Mouse (Mus musculus): ENCODE measurements around the gene Olfr609. TPM values are rescaled to one million over a fixed set of nuclear protein-coding genes. Genes with fewer than 3 reads are reported as not detected.

Gene Olfr609
- total RNA-seq, 1 experiment, result not detected

GRCm38 (mm10) chr7:103469577-103469976 is 28.3 kb downstream of the Olfr609 start, which contains the start of gene Olfr608:
Gene Olfr608, plus strand, starts transcription at chr7:103469877.
- Histone ChIP-seq H3K36me3 (ENCODE audit: control insufficient read depth, insufficient read depth, low read length, poor library complexity, severe bottlenecking) (no peaks in the 10 kb centered on the region), H3K9ac (ENCODE audit: insufficient read depth, low read depth, low read length, poor library complexity, severe bottlenecking) (no peak within 1 kb of the TSS), H3K4me1 (ENCODE audit: control insufficient read depth in 2 of 2, insufficient read depth in 2 of 2, low read length in 2 of 2, poor library complexity in 1 of 2) (no peaks in the 10 kb centered on the region), H3K9me3 (ENCODE audit: control insufficient read depth, insufficient read depth, low read depth, low read length) (no peaks in the 10 kb centered on the region), H3K27ac (ENCODE audit: insufficient read depth, low read depth, low read length, poor library complexity, severe bottlenecking) (no peak within 1 kb of the TSS), H3K4me3 (ENCODE audit: insufficient read depth in 1 of 2, low read depth in 1 of 2, low read length in 2 of 2, poor library complexity in 1 of 2, severe bottlenecking in 1 of 2) (no peak within 1 kb of the TSS)
- in situ Hi-C loops (cut with MboI; ENCODE audit: low sequenced_read_pairs in 2 of 2, unreplicated experiment in 2 of 2), result no loop called here
- TF ChIP-seq CHD2 (IDR thresholded peaks at IDR 0.05; ENCODE audit: low read depth, low read length) (no peak), MAFK (IDR thresholded peaks at IDR 0.05; ENCODE audit: insufficient read depth, low read depth, low read length) (no peak)
- no peak for DNase-seq (ENCODE audit: low read depth, low spot score)

- no peak for DNase-seq (ENCODE audit: low read depth, low spot score)
- TF ChIP-seq ZNF384 (IDR thresholded peaks at IDR 0.05; ENCODE audit: low read depth, low read length) (no peak), MAFK (IDR thresholded peaks at IDR 0.05; ENCODE audit: insufficient read depth, low read depth, low read length) (no peak), ZC3H11A (IDR thresholded peaks at IDR 0.05; ENCODE audit: borderline replicate concordance, low read depth, low read length) (no peak), CHD2 (IDR thresholded peaks at IDR 0.05; ENCODE audit: low read depth, low read length) (no peak), HCFC1 (IDR thresholded peaks at IDR 0.05; ENCODE audit: borderline replicate concordance, insufficient read depth, low read length) (no peak)
- Histone ChIP-seq H3K4me3 (ENCODE audit: insufficient read depth in 1 of 2, low read depth in 1 of 2, low read length in 2 of 2, poor library complexity in 1 of 2, severe bottlenecking in 1 of 2) (no peak overlapping the region), H3K9me3 (ENCODE audit: control insufficient read depth, insufficient read depth, low read depth, low read length) (no peaks in the 10 kb centered on the region), H3K4me1 (ENCODE audit: control insufficient read depth in 2 of 2, insufficient read depth in 2 of 2, low read length in 2 of 2, poor library complexity in 1 of 2) (no peaks in the 10 kb centered on the region), H3K9ac (ENCODE audit: insufficient read depth, low read depth, low read length, poor library complexity, severe bottlenecking) (no peak overlapping the region), H3K27ac (ENCODE audit: insufficient read depth, low read depth, low read length, poor library complexity, severe bottlenecking) (no peak overlapping the region), H3K36me3 (ENCODE audit: control insufficient read depth, insufficient read depth, low read length, poor library complexity, severe bottlenecking) (no peaks in the 10 kb centered on the region)
- in situ Hi-C loops (cut with MboI; ENCODE audit: low sequenced_read_pairs in 2 of 2, unreplicated experiment in 2 of 2), result no loop called here
Observed at GRCm38 (mm10) chr7:103460590-103460989, 37.3 kb downstream of the Olfr609 start.

DNA sequence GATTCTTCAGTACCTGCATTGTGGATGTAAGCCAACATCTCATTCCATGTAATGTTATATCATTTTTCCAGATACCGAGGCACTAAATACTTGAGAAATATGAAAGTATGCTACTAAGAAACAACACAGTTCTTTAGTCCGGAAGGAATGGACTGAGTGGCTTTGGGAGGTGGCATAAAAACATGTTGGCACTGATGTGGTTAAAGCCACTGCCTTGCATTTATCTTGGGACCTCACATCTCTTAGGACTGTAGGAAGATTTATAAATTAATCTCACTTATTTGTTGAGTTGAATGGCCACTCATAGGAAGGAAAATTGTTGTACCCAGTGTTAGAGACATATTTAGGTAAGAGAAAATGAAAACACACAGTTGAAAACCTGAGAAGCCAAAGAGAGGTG is 49.1 kb downstream of the Olfr609 start, which contains the start of gene Olfr606:
TSS of gene Olfr606 (plus strand) at position 301 of the 400 bp plus-strand sequence.
- Histone ChIP-seq H3K4me1 (ENCODE audit: control insufficient read depth in 2 of 2, insufficient read depth in 2 of 2, low read length in 2 of 2, poor library complexity in 1 of 2) (no peaks in the 10 kb centered on the region), H3K4me3 (ENCODE audit: insufficient read depth in 1 of 2, low read depth in 1 of 2, low read length in 2 of 2, poor library complexity in 1 of 2, severe bottlenecking in 1 of 2) (no peak within 1 kb of the TSS), H3K27ac (ENCODE audit: insufficient read depth, low read depth, low read length, poor library complexity, severe bottlenecking) (no peak within 1 kb of the TSS), H3K36me3 (ENCODE audit: control insufficient read depth, insufficient read depth, low read length, poor library complexity, severe bottlenecking) (no peaks in the 10 kb centered on the region), H3K9ac (ENCODE audit: insufficient read depth, low read depth, low read length, poor library complexity, severe bottlenecking) (no peak within 1 kb of the TSS), H3K9me3 (ENCODE audit: control insufficient read depth, insufficient read depth, low read depth, low read length) (no peaks in the 10 kb centered on the region)
- DNase-seq (ENCODE audit: low read depth, low spot score), result no peak
- TF ChIP-seq MAFK (IDR thresholded peaks at IDR 0.05; ENCODE audit: insufficient read depth, low read depth, low read length) (no peak), ZC3H11A (IDR thresholded peaks at IDR 0.05; ENCODE audit: borderline replicate concordance, low read depth, low read length) (no peak), HCFC1 (IDR thresholded peaks at IDR 0.05; ENCODE audit: borderline replicate concordance, insufficient read depth, low read length) (no peak), ZNF384 (IDR thresholded peaks at IDR 0.05; ENCODE audit: low read depth, low read length) (no peak), CHD2 (IDR thresholded peaks at IDR 0.05; ENCODE audit: low read depth, low read length) (no peak)
- in situ Hi-C loops (cut with MboI; ENCODE audit: low sequenced_read_pairs in 2 of 2, unreplicated experiment in 2 of 2), result no loop called here

GRCm38 (mm10) chr7:103445339-103445738 is 52.5 kb downstream of the Olfr609 start, which contains the start of gene Olfr605:
Gene Olfr605, minus strand, starts transcription at chr7:103445439.
- in situ Hi-C loops (cut with MboI; ENCODE audit: low sequenced_read_pairs in 2 of 2, unreplicated experiment in 2 of 2), result no loop called here
- Histone ChIP-seq H3K4me3 (ENCODE audit: insufficient read depth in 1 of 2, low read depth in 1 of 2, low read length in 2 of 2, poor library complexity in 1 of 2, severe bottlenecking in 1 of 2) (no peak within 1 kb of the TSS), H3K4me1 (ENCODE audit: control insufficient read depth in 2 of 2, insufficient read depth in 2 of 2, low read length in 2 of 2, poor library complexity in 1 of 2) (no peaks in the 10 kb centered on the region), H3K9me3 (ENCODE audit: control insufficient read depth, insufficient read depth, low read depth, low read length) (no peaks in the 10 kb centered on the region), H3K27ac (ENCODE audit: insufficient read depth, low read depth, low read length, poor library complexity, severe bottlenecking) (no peak within 1 kb of the TSS), H3K9ac (ENCODE audit: insufficient read depth, low read depth, low read length, poor library complexity, severe bottlenecking) (no peak within 1 kb of the TSS), H3K36me3 (ENCODE audit: control insufficient read depth, insufficient read depth, low read length, poor library complexity, severe bottlenecking) (no peaks in the 10 kb centered on the region)
- TF ChIP-seq HCFC1 (IDR thresholded peaks at IDR 0.05; ENCODE audit: borderline replicate concordance, insufficient read depth, low read length) (no peak), MAFK (IDR thresholded peaks at IDR 0.05; ENCODE audit: insufficient read depth, low read depth, low read length) (no peak), ZNF384 (IDR thresholded peaks at IDR 0.05; ENCODE audit: low read depth, low read length) (no peak), CHD2 (IDR thresholded peaks at IDR 0.05; ENCODE audit: low read depth, low read length) (no peak), ZC3H11A (IDR thresholded peaks at IDR 0.05; ENCODE audit: borderline replicate concordance, low read depth, low read length) (no peak)
- DNase-seq (ENCODE audit: low read depth, low spot score), result no peak

Other genes starting within 250 kb of the Olfr609 start
- gene Usp17ld, start 245.6 kb downstream of the Olfr609 start, total RNA-seq (2012; rRNA removed), result 1.3 and 1.4 TPM in 2 replicates
- gene Olfr596, start 192.4 kb downstream of the Olfr609 start, total RNA-seq (2012; rRNA removed), result not detected in 2 replicates
- not detected in 2 replicates for gene Olfr597, start 181.7 kb downstream of the Olfr609 start, total RNA-seq (2012; rRNA removed)
- not detected in 2 replicates for gene Olfr598, start 174.5 kb downstream of the Olfr609 start, total RNA-seq (2012; rRNA removed)
- gene Olfr599, start 162.1 kb downstream of the Olfr609 start, total RNA-seq (2012; rRNA removed), result not detected in 2 replicates
- gene Olfr600, start 148.4 kb downstream of the Olfr609 start, total RNA-seq (2012; rRNA removed), result not detected in 2 replicates
- gene Olfr601, start 135.4 kb downstream of the Olfr609 start, total RNA-seq (2012; rRNA removed), result not detected in 2 replicates
- gene Olfr603, start 111.9 kb downstream of the Olfr609 start, total RNA-seq (2012; rRNA removed), result not detected in 2 replicates
- 3.7 and 6.4 TPM in 2 replicates for gene Usp17lc, start 83.0 kb downstream of the Olfr609 start, total RNA-seq (2012; rRNA removed)
- not detected in 2 replicates for gene Olfr605, start 52.6 kb downstream of the Olfr609 start, total RNA-seq (2012; rRNA removed)
- gene Olfr606, start 49.0 kb downstream of the Olfr609 start, total RNA-seq (2012; rRNA removed), result not detected in 2 replicates
- gene Olfr607, start 33.9 kb downstream of the Olfr609 start, total RNA-seq (2012; rRNA removed), result not detected in 2 replicates
- not detected in 2 replicates for gene Olfr608, start 28.2 kb downstream of the Olfr609 start, total RNA-seq (2012; rRNA removed)
- gene Olfr610, start 14.1 kb upstream of the Olfr609 start, total RNA-seq (2012; rRNA removed), result not detected in 2 replicates
- not detected in 2 replicates for gene Olfr611, start 22.8 kb upstream of the Olfr609 start, total RNA-seq (2012; rRNA removed)
- not detected in 2 replicates for gene Olfr612, start 44.7 kb upstream of the Olfr609 start, total RNA-seq (2012; rRNA removed)
- gene Olfr613, start 50.0 kb upstream of the Olfr609 start, total RNA-seq (2012; rRNA removed), result not detected in 2 replicates
- not detected in 2 replicates for gene Olfr615, start 58.0 kb upstream of the Olfr609 start, total RNA-seq (2012; rRNA removed)
- not detected in 2 replicates for gene Olfr616, start 71.1 kb upstream of the Olfr609 start, total RNA-seq (2012; rRNA removed)
- gene Olfr617, start 75.0 kb upstream of the Olfr609 start, total RNA-seq (2012; rRNA removed), result not detected in 2 replicates
- not detected in 2 replicates for gene Olfr618, start 92.0 kb upstream of the Olfr609 start, total RNA-seq (2012; rRNA removed)
- not detected in 2 replicates for gene Olfr619, start 102.5 kb upstream of the Olfr609 start, total RNA-seq (2012; rRNA removed)
- gene Olfr620, start 114.5 kb upstream of the Olfr609 start, total RNA-seq (2012; rRNA removed), result not detected in 2 replicates
- not detected in 2 replicates for gene Olfr622, start 144.6 kb upstream of the Olfr609 start, total RNA-seq (2012; rRNA removed)
- not detected in 2 replicates for gene Olfr623, start 165.6 kb upstream of the Olfr609 start, total RNA-seq (2012; rRNA removed)
- gene Olfr624, start 173.1 kb upstream of the Olfr609 start, total RNA-seq (2012; rRNA removed), result 0.04 TPM in 1 of 2 replicates, not detected in the other
- not detected in 2 replicates for gene Olfr625-ps1, start 184.7 kb upstream of the Olfr609 start, total RNA-seq (2012; rRNA removed)
- not detected in 2 replicates for gene Olfr243, start 216.6 kb upstream of the Olfr609 start, total RNA-seq (2012; rRNA removed)
- gene Olfr628, start 232.3 kb upstream of the Olfr609 start, total RNA-seq (2012; rRNA removed), result not detected in 2 replicates
- not detected in 2 replicates for gene Olfr629, start 246.9 kb upstream of the Olfr609 start, total RNA-seq (2012; rRNA removed)